Mouse (Mus musculus): ENCODE measurements around the gene Zmiz1. TPM values are rescaled to one million over a fixed set of nuclear protein-coding genes. Genes with fewer than 3 reads are reported as not detected.

Gene Zmiz1
- total and polyA plus RNA-seq, 2 experiments from 2014 or later: 50.6 to 135 TPM

DNA sequence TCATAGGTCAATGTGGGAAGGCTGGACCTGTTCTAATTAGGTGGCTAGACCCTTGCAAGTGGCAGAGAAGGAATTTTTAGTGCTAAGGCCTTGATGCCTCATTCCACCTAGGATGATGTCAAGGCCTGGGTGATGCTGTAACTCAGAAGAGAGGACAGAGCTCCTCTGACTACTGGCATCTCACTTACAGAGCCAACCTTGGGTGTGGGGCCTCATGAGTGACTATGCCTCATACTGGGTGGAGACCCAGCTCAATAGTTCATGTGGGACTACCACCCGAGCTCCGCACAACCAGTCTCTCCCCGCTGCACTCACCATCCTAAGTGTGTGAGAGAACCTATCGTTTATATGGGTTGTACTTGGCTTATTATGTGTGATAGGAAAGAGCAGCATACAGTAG is 84.9 kb downstream of the Zmiz1 start:
- Histone ChIP-seq H3K9ac (replicated peaks; ENCODE audit: low read length) (no peak overlapping the region), H3K4me1 (ENCODE audit: insufficient read depth, low read length) (peaks cover 34% of the 10 kb centered on the region), H3K4me3 (ENCODE audit: low read length) (no peak overlapping the region), H3K27me3 (ENCODE audit: insufficient read depth, low read length) (no peaks in the 10 kb centered on the region), H3K9me3 (ENCODE audit: low read length) (no peaks in the 10 kb centered on the region), H3K4me2 (ENCODE audit: low read depth, low read length) (no peak overlapping the region), H3K36me3 (ENCODE audit: insufficient read depth, low read length) (no peaks in the 10 kb centered on the region), H3K27ac (no peak overlapping the region)
- ATAC-seq (no peak), DNase-seq (ENCODE audit: low spot score) (no peak)
- WGBS: 92% methylated on average over 4 of the region's 4 CpGs
- no peak for TF ChIP-seq CTCF (IDR thresholded peaks at IDR 0.05; ENCODE audit: low read depth)

GRCm38 (mm10) chr14:25546852-25547621 is 88.1 kb downstream of the Zmiz1 start:
- Histone ChIP-seq H3K9me3 (ENCODE audit: low read length) (no peaks in the 10 kb centered on the region), H3K36me3 (ENCODE audit: insufficient read depth, low read length) (no peaks in the 10 kb centered on the region), H3K27me3 (ENCODE audit: insufficient read depth, low read length) (no peaks in the 10 kb centered on the region), H3K4me3 (ENCODE audit: low read length) (no peak overlapping the region), H3K4me1 (ENCODE audit: insufficient read depth, low read length) (peaks cover 51% of the 10 kb centered on the region), H3K4me2 (ENCODE audit: low read depth, low read length) (no peak overlapping the region), H3K27ac (peak overlapping the region; percentile 42), H3K9ac (replicated peaks; ENCODE audit: low read length) (peak overlapping the region; percentile 28; the same call in 1 of the 2 replicates)
- TF ChIP-seq CTCF (IDR thresholded peaks at IDR 0.05; ENCODE audit: low read depth): no peak
- 38% methylated on average over 14 of the region's 14 CpGs for WGBS
- ATAC-seq (no peak), DNase-seq (ENCODE audit: low spot score) (no peak)

GRCm38 (mm10) chr14:25547882-25548281 is 88.9 kb downstream of the Zmiz1 start:
- WGBS: 67% methylated on average over 9 of the region's 9 CpGs
- ATAC-seq (no peak), DNase-seq (ENCODE audit: low spot score) (no peak)

GRCm38 (mm10) chr14:25548650-25549049 is 89.7 kb downstream of the Zmiz1 start:
- no peak for TF ChIP-seq CTCF (IDR thresholded peaks at IDR 0.05; ENCODE audit: low read depth)
- Histone ChIP-seq H3K27me3 (ENCODE audit: insufficient read depth, low read length) (no peaks in the 10 kb centered on the region), H3K4me1 (ENCODE audit: insufficient read depth, low read length) (peaks cover 55% of the 10 kb centered on the region), H3K9me3 (ENCODE audit: low read length) (no peaks in the 10 kb centered on the region), H3K4me3 (ENCODE audit: low read length) (no peak overlapping the region), H3K9ac (replicated peaks; ENCODE audit: low read length) (no peak overlapping the region), H3K36me3 (ENCODE audit: insufficient read depth, low read length) (no peaks in the 10 kb centered on the region), H3K4me2 (ENCODE audit: low read depth, low read length) (no peak overlapping the region), H3K27ac (peak overlapping the region; percentile 42)
- peak; percentile 56 for DNase-seq (ENCODE audit: low spot score)
- 24% methylated on average over 6 of the region's 6 CpGs for WGBS
- no peak for ATAC-seq

More at GRCm38 (mm10) chr14:25547882-25548281, 88.9 kb downstream of the Zmiz1 start:
- no peaks in the 10 kb centered on the region for H3K9me3 ChIP-seq (ENCODE audit: low read length)
- no peak for TF ChIP-seq CTCF (IDR thresholded peaks at IDR 0.05; ENCODE audit: low read depth)
- H3K27ac ChIP-seq: peak overlapping the region; percentile 42
- H3K4me1 ChIP-seq (ENCODE audit: insufficient read depth, low read length): peaks cover 51% of the 10 kb centered on the region
- no peak overlapping the region for H3K9ac ChIP-seq (replicated peaks; ENCODE audit: low read length)
- no peaks in the 10 kb centered on the region for H3K27me3 ChIP-seq (ENCODE audit: insufficient read depth, low read length)
- H3K4me2 ChIP-seq (ENCODE audit: low read depth, low read length): no peak overlapping the region
- H3K36me3 ChIP-seq (ENCODE audit: insufficient read depth, low read length): no peaks in the 10 kb centered on the region
- H3K4me3 ChIP-seq (ENCODE audit: low read length): no peak overlapping the region

- peaks cover 55% of the 10 kb centered on the region for H3K4me1 ChIP-seq (ENCODE audit: insufficient read depth, low read length)
- no peaks in the 10 kb centered on the region for H3K9me3 ChIP-seq (ENCODE audit: low read length)
Observed at GRCm38 (mm10) chr14:25549125-25549524, 90.1 kb downstream of the Zmiz1 start.

DNA sequence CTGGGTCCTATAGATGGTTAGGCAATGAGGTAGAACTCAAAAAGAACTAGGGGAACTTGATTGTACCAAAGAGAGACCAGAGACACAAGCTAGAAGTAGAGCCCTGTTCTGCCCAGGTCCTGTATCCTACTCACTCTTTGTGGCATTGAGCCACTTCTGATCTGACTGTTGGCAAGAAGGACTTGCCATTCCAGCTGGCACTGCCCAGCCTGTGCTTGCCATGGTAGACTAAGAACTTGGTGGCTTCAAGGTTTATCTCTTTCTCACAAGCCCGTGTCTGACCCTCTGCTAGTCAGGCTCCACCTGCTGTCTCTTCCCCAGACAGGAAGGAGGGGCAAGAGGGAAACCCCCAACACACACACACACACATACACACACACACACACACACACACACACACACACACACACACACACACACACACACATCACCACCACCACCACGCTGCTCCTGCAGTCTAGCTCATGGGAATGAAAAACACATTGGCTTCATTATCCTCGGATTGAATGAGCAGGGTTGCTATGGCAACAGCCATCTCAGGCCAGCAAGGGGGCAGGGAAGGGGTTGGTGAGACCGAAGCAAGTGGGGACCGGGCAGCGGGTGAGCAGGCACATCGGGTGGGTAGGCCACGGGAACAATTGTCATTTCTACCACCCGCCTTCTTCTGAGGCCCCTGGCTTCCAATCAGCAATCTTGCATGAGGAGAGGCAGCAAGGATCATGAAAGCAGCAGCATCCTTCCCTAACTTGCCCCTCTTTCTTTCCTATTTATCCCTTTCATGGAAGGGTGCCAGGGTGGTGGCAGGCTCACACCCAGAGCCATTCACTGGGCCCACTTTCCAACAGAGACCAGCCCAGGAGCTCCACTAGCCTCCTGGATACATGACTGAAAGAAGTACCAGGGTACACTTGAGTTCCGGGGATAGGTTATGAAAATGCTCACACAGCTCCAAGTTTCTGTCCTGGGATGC is 91.2 kb downstream of the Zmiz1 start:
- Histone ChIP-seq H3K36me3 (ENCODE audit: insufficient read depth, low read length) (no peaks in the 10 kb centered on the region), H3K27ac (peak overlapping the region; percentile 80), H3K4me1 (ENCODE audit: insufficient read depth, low read length) (peaks cover 64% of the 10 kb centered on the region), H3K4me3 (ENCODE audit: low read length) (no peak overlapping the region), H3K27me3 (ENCODE audit: insufficient read depth, low read length) (no peaks in the 10 kb centered on the region), H3K9ac (replicated peaks; ENCODE audit: low read length) (no peak overlapping the region; the same call in 1 of the 2 replicates), H3K9me3 (ENCODE audit: low read length) (no peaks in the 10 kb centered on the region), H3K4me2 (ENCODE audit: low read depth, low read length) (peak overlapping the region; percentile 18; the same call in 1 of the 2 replicates)
- 21% methylated on average over 9 of the region's 10 CpGs for WGBS
- 0 out of 2 replicates have a peak, but pooled peaks have one; percentile 1 for TF ChIP-seq CTCF (IDR thresholded peaks at IDR 0.05; ENCODE audit: low read depth)
- ATAC-seq (peak; percentile 89), DNase-seq (ENCODE audit: low spot score) (peak; percentile 94)

More at GRCm38 (mm10) chr14:25549125-25549524, 90.1 kb downstream of the Zmiz1 start:
- WGBS: 70% methylated on average over 7 of the region's 7 CpGs
- DNase-seq (ENCODE audit: low spot score) (no peak), ATAC-seq (no peak)
- H3K36me3 ChIP-seq (ENCODE audit: insufficient read depth, low read length): no peaks in the 10 kb centered on the region
- no peak overlapping the region for H3K9ac ChIP-seq (replicated peaks; ENCODE audit: low read length)
- H3K27me3 ChIP-seq (ENCODE audit: insufficient read depth, low read length): no peaks in the 10 kb centered on the region
- peak overlapping the region; percentile 80; the same call in 1 of the 2 replicates for H3K27ac ChIP-seq
- TF ChIP-seq CTCF (IDR thresholded peaks at IDR 0.05; ENCODE audit: low read depth): no peak
- H3K4me3 ChIP-seq (ENCODE audit: low read length): no peak overlapping the region
- no peak overlapping the region for H3K4me2 ChIP-seq (ENCODE audit: low read depth, low read length)
